Mouse (Mus musculus): ENCODE data around the gene Slc8b1.

DNA sequence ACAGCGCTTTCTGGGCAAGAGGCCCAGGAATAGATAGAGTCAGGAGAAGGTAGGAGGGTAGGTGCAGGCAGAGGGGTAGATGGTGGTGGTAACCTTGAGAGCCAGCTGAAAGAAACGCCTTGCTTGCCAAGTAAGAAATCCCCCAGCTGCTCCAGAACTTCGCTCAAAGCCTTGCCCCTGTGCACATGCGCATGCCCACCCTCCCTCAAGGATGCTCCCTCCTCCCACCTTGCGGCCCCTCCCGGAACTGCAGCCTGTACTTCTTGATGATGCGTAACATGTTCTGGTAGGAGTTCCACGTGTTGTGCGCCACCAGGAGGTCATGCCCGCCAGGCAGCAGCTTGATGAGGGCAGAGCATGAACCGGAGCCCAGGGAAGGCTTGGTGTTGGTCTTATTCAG lies 18.5 kb upstream of the Slc8b1 start:
- TF ChIP-seq CTCF (IDR thresholded peaks at IDR 0.05; ENCODE audit: low read depth, low read length) (peak; percentile 56), POLR2A (IDR thresholded peaks at IDR 0.05; ENCODE audit: extremely low read depth, insufficient read depth, low read length) (no peak)
